Mouse (Mus musculus) embryonic facial prominence, embryonic 14.5 days (tissue): ENCODE measurements around the gene Zfp719. TPM values are rescaled to one million over a fixed set of nuclear protein-coding genes. Genes with fewer than 3 reads are reported as not detected.

Source experiments
- ATAC-seq: fragments of 200-750 bp; cut with Nextera tagmentation; 2 replicates; pipeline ENCODE4 v1.8.0; 2017; ENCODE audit warnings: low read depth, moderate number of reproducible peaks, moderate TSS enrichment
- DNase-seq: peaks from one replicate; pipeline ENCODE4 v3.0.0-alpha.2; 2015; ENCODE audit warnings: low spot score
- H3K27ac ChIP-seq: fragments of 300-500 bp; sonication (generic); replicated peaks from 2 replicates; pipeline ENCODE4 v1.5.1; 2014; ENCODE audit warnings: low read depth, mild to moderate bottlenecking, low read length, moderate library complexity
- H3K27me3 ChIP-seq: fragments of 300-500 bp; sonication (generic); replicated peaks from 2 replicates; pipeline ENCODE4 v1.6.1; 2014; ENCODE audit warnings: low read length; ENCODE audit not compliant: control insufficient read depth, insufficient read depth
- H3K36me3 ChIP-seq: fragments of 300-500 bp; sonication (generic); 2 replicates; pipeline ENCODE4 v1.6.1; 2014; ENCODE audit warnings: low read length, mixed read lengths; ENCODE audit not compliant: control insufficient read depth, insufficient read depth
- H3K4me1 ChIP-seq: fragments of 300-500 bp; sonication (generic); 2 replicates; pipeline ENCODE4 v1.6.1; 2014; ENCODE audit warnings: antibody characterized with exemption, low read length; ENCODE audit not compliant: control insufficient read depth, insufficient read depth
- H3K4me2 ChIP-seq: fragments of 300-500 bp; sonication (generic); 2 replicates; pipeline ENCODE4 v1.6.1; 2014; ENCODE audit warnings: low read depth, mild to moderate bottlenecking, low read length, moderate library complexity, mixed read lengths
- H3K4me3 ChIP-seq: fragments of 300-500 bp; sonication (generic); 2 replicates; pipeline ENCODE4 v1.5.1; 2014; ENCODE audit warnings: low read depth, mild to moderate bottlenecking, low read length
- H3K9ac ChIP-seq: fragments of 300-500 bp; sonication (generic); 2 replicates; pipeline ENCODE4 v1.6.1; 2014; ENCODE audit warnings: low read depth, mild to moderate bottlenecking, low read length, moderate library complexity, mixed read lengths
- H3K9me3 ChIP-seq: fragments of 300-500 bp; sonication (generic); 2 replicates; pipeline ENCODE4 v1.6.1; 2016; ENCODE audit warnings: low read length; ENCODE audit not compliant: control insufficient read depth
- WGBS: fragments of 180-500 bp; shearing (Covaris S2); extraction: QIAGEN DNeasy Blood & Tissue Kit; methylation state at CpG from one replicate; pipeline ENCODE4 v1.1.7; 2014; 5-methylcytosine and 5-hydroxymethylcytosine counted together
- polyA plus RNA-seq: library from polyadenylated mRNA; unstranded; fragments of >200 nt; fragmentation: Nextera tagmentation; extraction: Ambion mirVana; gene quantifications from 2 replicates; pipeline ENCODE4 v1.2.1, GENCODE M21; 2014

Gene Zfp719
- polyA plus RNA-seq, result 13.0 and 14.4 TPM in 2 replicates

DNA sequence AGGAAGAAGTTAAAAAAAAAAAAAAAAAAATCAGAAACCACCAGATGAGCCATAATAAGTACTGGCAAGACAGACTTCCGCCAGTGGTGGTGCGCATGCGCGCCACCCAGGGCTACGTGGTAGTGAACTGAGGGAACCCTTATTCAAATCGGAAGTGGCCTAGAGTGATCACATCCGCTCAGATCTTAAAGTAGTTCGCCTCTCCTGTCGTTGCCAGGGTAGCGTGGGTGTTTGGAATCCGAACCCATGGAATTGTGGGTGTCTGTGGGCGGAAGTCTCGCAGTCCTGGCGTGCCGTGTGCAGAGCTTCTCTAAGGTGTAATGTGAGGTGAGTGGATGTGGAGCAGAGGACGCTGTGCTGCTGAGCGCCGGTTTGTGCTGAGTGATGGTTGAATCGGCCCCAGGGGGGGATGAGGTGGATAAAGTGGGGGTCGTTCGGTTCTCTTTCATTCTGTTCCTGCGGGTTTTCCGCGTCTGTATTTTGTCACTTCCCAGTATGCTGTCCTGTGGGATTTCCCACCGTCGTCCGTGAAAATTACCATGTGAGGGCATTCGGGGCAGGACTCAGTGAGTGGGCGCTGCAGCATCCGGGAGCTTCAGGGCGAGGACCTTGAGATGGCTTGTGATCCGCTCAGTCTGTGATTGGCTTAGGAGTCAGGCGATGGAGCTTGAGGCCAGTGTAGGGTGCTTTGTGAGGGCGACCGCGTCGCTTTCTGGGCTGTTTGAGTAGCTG lies at the start of gene Zfp719:
Gene Zfp719 (plus strand): TSS at position 171 of the 732 bp plus-strand sequence.
- peak within 1 kb of the TSS; percentile 88 for H3K27ac ChIP-seq
- peaks cover 6% of the 10 kb centered on the region for H3K4me1 ChIP-seq
- H3K36me3 ChIP-seq, result peaks cover 24% of the 10 kb centered on the region
- no peaks in the 10 kb centered on the region for H3K9me3 ChIP-seq
- ATAC-seq (peak; percentile 98), DNase-seq (peak; percentile 99)
- peak within 1 kb of the TSS; percentile 73 for H3K4me2 ChIP-seq
- H3K27me3 ChIP-seq, result no peaks in the 10 kb centered on the region
- under 1% methylated on average over 37 of the region's 37 CpGs for WGBS
- peak within 1 kb of the TSS; percentile 85 for H3K9ac ChIP-seq
- H3K4me3 ChIP-seq, result peak within 1 kb of the TSS; percentile 81

GRCm38 (mm10) chr7:43530216-43530785 lies 49.1 kb upstream of the Zfp719 start:
- H3K4me1 ChIP-seq, result no peaks in the 10 kb centered on the region
- DNase-seq (no peak), ATAC-seq (no peak)
- no peaks in the 10 kb centered on the region for H3K9me3 ChIP-seq
- H3K4me2 ChIP-seq, result no peak overlapping the region
- no peak overlapping the region for H3K4me3 ChIP-seq
- H3K36me3 ChIP-seq, result no peaks in the 10 kb centered on the region
- H3K27ac ChIP-seq, result no peak overlapping the region
- 65% methylated on average over 8 of the region's 8 CpGs for WGBS
- H3K27me3 ChIP-seq, result no peaks in the 10 kb centered on the region
- H3K9ac ChIP-seq, result no peak overlapping the region

DNA sequence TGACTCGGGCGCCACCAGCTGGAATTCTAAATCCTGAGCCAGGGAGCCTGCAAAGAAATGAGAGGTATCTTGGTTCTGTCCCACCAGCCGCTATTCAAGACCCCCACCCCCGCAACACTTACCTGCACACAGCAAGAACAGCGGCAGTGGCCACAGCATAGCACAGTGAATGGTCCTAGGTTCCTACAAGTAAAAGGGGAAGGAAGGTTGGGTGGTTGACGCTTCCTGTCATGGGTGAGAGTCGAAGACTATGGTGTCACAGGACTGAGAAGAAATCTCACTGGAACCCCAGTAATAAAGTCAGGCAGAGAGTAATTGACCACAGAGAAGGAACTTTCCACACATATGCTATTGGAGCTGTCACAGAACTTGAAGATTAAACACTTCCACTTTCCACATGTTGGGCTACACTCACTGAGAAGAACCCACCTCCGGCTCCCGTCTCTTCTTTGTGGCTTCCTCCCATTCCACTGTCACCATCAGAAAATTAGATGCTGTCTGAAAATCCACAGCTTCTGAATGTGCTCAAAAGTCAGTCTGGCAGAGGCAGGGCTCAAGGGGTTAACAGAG lies 46.4 kb upstream of the Zfp719 start:
- Histone ChIP-seq H3K4me1 (no peaks in the 10 kb centered on the region), H3K9me3 (no peaks in the 10 kb centered on the region), H3K4me3 (no peak overlapping the region), H3K27me3 (no peaks in the 10 kb centered on the region), H3K9ac (no peak overlapping the region), H3K4me2 (no peak overlapping the region), H3K36me3 (no peaks in the 10 kb centered on the region), H3K27ac (no peak overlapping the region)
- WGBS, result 80% methylated on average over 9 of the region's 9 CpGs
- DNase-seq (no peak), ATAC-seq (no peak)

GRCm38 (mm10) chr7:43538524-43538923 lies 40.9 kb upstream of the Zfp719 start:
- Histone ChIP-seq H3K27ac (no peak overlapping the region), H3K4me1 (no peaks in the 10 kb centered on the region), H3K4me2 (no peak overlapping the region), H3K4me3 (no peak overlapping the region), H3K9ac (no peak overlapping the region), H3K36me3 (no peaks in the 10 kb centered on the region), H3K9me3 (no peaks in the 10 kb centered on the region), H3K27me3 (no peaks in the 10 kb centered on the region)
- DNase-seq (no peak), ATAC-seq (no peak)
- 66% methylated on average over 4 of the region's 4 CpGs for WGBS

DNA sequence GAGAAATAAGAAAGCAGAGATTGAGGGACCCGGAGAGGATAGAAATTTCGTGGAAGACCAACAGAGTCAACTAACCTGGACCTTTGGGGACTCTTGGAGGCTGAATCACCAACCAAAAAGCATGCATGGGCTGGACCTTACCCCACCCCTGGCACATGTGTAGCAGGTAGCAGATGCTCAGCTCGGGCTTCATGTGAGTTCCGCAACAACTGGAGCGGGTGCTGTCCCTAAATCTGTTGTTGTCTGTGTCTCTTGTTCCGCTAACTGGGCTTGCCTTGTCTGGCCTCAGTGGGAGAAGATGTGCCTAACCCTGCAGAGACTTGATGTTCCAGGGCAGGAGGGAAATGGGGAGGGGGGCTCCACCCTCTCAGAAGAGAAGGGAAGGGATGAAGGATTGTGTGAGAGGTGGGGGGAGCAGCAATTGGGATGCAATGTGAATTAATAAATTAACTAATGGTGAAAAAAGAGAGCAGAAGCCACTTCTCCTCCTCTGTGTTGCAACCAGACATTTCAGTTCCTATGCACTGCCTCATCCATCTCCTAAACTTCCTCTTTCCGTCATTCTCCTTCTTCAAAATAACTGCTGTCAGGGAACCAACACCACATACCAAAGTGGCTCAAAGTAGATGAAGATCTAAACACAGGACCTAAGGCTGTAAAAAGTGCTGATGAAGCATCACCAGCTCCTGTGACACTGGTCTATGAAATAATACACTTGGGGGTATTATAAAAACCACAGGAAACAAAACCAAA lies 35.0 kb upstream of the Zfp719 start, which contains the start of gene Cd33:
Gene Cd33 (minus strand): TSS at position 204 of the 753 bp plus-strand sequence.
- no peaks in the 10 kb centered on the region for H3K36me3 ChIP-seq
- H3K9me3 ChIP-seq, result no peaks in the 10 kb centered on the region
- DNase-seq (no peak), ATAC-seq (no peak)
- no peaks in the 10 kb centered on the region for H3K4me1 ChIP-seq
- H3K9ac ChIP-seq, result no peak within 1 kb of the TSS
- H3K27ac ChIP-seq, result no peak within 1 kb of the TSS
- 80% methylated on average over 7 of the region's 7 CpGs for WGBS
- H3K27me3 ChIP-seq, result no peaks in the 10 kb centered on the region
- no peak within 1 kb of the TSS for H3K4me3 ChIP-seq
- no peak within 1 kb of the TSS for H3K4me2 ChIP-seq

GRCm38 (mm10) chr7:43545656-43546545 lies 33.5 kb upstream of the Zfp719 start:
- no peak overlapping the region for H3K4me2 ChIP-seq
- H3K27ac ChIP-seq, result no peak overlapping the region
- ATAC-seq, result no peak
- WGBS, result 67% methylated on average over 7 of the region's 7 CpGs
- H3K9ac ChIP-seq, result no peak overlapping the region
- no peaks in the 10 kb centered on the region for H3K27me3 ChIP-seq
- no peaks in the 10 kb centered on the region for H3K4me1 ChIP-seq
- H3K9me3 ChIP-seq, result no peaks in the 10 kb centered on the region
- H3K4me3 ChIP-seq, result no peak overlapping the region
- H3K36me3 ChIP-seq, result no peaks in the 10 kb centered on the region
- DNase-seq, result no peak

DNA sequence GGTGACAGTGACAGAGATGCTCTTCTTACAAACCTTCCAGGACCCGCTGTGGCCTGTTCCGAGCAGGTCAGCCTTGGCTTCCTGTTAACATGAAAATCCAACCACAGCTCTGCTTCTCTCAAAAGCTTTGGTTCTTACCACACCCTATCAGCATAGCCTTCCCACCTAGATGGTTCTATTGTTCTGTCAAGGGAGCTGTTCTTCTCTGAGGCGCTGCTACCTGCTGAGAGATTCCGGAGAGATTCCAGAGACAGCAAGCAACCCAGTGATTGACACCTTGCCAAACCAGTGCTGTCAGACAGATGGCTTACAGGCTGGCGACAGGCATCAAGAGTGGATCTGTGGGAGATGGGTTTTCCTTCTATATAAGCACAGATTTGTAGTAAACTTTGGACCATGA lies 31.7 kb upstream of the Zfp719 start:
- H3K9ac ChIP-seq, result no peak overlapping the region
- H3K4me2 ChIP-seq, result no peak overlapping the region
- peak; percentile 10 for DNase-seq
- ATAC-seq, result no peak
- H3K4me3 ChIP-seq, result no peak overlapping the region
- H3K4me1 ChIP-seq, result no peaks in the 10 kb centered on the region
- no peaks in the 10 kb centered on the region for H3K36me3 ChIP-seq
- no peak overlapping the region for H3K27ac ChIP-seq
- WGBS, result 29% methylated on average over 5 of the region's 5 CpGs
- no peaks in the 10 kb centered on the region for H3K27me3 ChIP-seq
- no peaks in the 10 kb centered on the region for H3K9me3 ChIP-seq

GRCm38 (mm10) chr7:43548206-43548605 lies 31.2 kb upstream of the Zfp719 start:
- Histone ChIP-seq H3K27ac (no peak overlapping the region), H3K4me3 (no peak overlapping the region), H3K4me1 (no peaks in the 10 kb centered on the region), H3K9ac (no peak overlapping the region), H3K4me2 (no peak overlapping the region), H3K9me3 (no peaks in the 10 kb centered on the region), H3K27me3 (no peaks in the 10 kb centered on the region), H3K36me3 (no peaks in the 10 kb centered on the region)
- WGBS, result 75% methylated on average over 4 of the region's 4 CpGs
- DNase-seq, result no peak
- no peak for ATAC-seq
